Mouse (Mus musculus) C2C12 (cell line): ENCODE measurements around the gene Cep95.

Source experiments
- CTCF ChIP-seq: IDR thresholded peaks from one replicate; pipeline ENCODE4 v1.5.1; 2011; ENCODE audit not compliant: control insufficient read depth, insufficient read depth, insufficient read length
- USF1 ChIP-seq: IDR thresholded peaks from one replicate; pipeline ENCODE4 v1.6.1; 2011; ENCODE audit warnings: low read depth, mild to moderate bottlenecking, control low read depth, moderate library complexity

DNA sequence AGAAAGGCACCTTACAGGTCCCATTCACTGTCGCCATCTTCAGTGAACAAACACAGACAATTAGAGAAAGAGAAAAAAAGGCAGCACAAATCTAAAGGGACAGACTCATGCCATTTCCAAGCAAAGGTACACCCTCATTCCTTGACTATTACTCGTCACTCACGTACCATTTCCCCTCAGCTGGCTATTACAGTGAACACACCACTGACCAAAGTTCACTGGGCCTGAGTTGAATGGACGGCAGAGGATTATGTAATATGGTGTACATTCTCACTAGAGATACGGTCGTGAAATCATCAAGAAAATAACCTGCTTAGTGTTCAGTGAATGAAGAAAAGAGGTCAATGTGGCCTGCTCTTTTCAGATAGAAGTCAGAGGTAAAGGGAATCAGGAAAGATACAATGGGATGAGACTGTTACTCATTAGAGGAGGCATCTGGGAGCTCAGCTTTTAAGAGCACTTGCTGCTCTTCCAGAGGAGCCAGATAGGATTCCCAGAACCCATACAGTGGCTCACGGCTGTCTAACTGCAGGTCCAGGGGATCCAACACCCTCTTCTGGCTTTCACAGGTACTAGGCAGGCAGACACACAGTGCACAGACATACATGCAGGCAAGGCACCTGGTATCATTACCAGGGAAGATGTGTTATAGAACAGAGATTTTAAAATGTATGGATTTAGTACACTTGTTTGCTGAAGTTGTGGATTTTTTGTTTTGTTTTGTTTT, 23.5 kb downstream of the Cep95 start:
- no peak for TF ChIP-seq CTCF
- no peak for TF ChIP-seq USF1
